Mouse (Mus musculus) heart, adult 2 months (tissue): ENCODE measurements around the gene Gm49352. TPM values are rescaled to one million over a fixed set of nuclear protein-coding genes. Genes with fewer than 3 reads are reported as not detected.
"Not testable (repeated sequence)": the region's sequence is repeated elsewhere in the genome, so short reads cannot be mapped to it uniquely, and the experiment has no call there.

Experiments
- DNase-seq, 2 experiments: peaks; one replicate each; pipeline ENCODE4 v3.0.0; 2021
- H3K27ac ChIP-seq: fragments of 200-600 bp; 2 replicates; pipeline ENCODE4 v1.8.1; 2022
- H3K27me3 ChIP-seq: fragments of 200-500 bp; 2 replicates; pipeline ENCODE4 v1.6.1; 2012; ENCODE audit warnings: mild to moderate bottlenecking, low read length, inconsistent platforms, mixed read lengths; ENCODE audit not compliant: control insufficient read depth, insufficient read depth
- H3K36me3 ChIP-seq: fragments of 200-500 bp; 2 replicates; pipeline ENCODE4 v1.6.1; 2012; ENCODE audit warnings: low read length, inconsistent platforms; ENCODE audit not compliant: control insufficient read depth, insufficient read depth
- H3K4me1 ChIP-seq: fragments of 200-500 bp; 2 replicates; pipeline ENCODE4 v1.6.1; 2011; ENCODE audit warnings: low read length; ENCODE audit not compliant: control insufficient read depth, insufficient read depth
- H3K4me3 ChIP-seq: fragments of 200-600 bp; 2 replicates; pipeline ENCODE4 v1.8.1; 2022
- H3K79me2 ChIP-seq: fragments of 200-500 bp; replicated peaks from 2 replicates; pipeline ENCODE4 v1.6.1; 2012; ENCODE audit warnings: mild to moderate bottlenecking, inconsistent platforms, low read length, moderate library complexity, mixed read lengths; ENCODE audit not compliant: control insufficient read depth, insufficient read depth
- H3K9ac ChIP-seq: fragments of 200-500 bp; 2 replicates; pipeline ENCODE4 v1.6.1; 2012; ENCODE audit warnings: low read depth, mild to moderate bottlenecking, control low read depth, inconsistent platforms, low read length, mixed read lengths
- CTCF ChIP-seq: fragments of 200-600 bp; IDR thresholded peaks from 2 replicates; pipeline ENCODE4 v1.8.1; 2022; ENCODE audit warnings: antibody characterized with exemption, mild to moderate bottlenecking, moderate library complexity
- EP300 ChIP-seq: fragments of 200-500 bp; IDR thresholded peaks from 2 replicates; pipeline ENCODE4 v1.6.1; 2011; ENCODE audit warnings: low read depth, low read length, control low read depth; ENCODE audit not compliant: insufficient read depth
- POLR2A ChIP-seq: fragments of 200-500 bp; IDR thresholded peaks from 2 replicates; pipeline ENCODE4 v1.6.1; 2011; ENCODE audit warnings: mild to moderate bottlenecking, low read depth, low read length, control low read depth; ENCODE audit not compliant: insufficient read depth
- WGBS: fragments of 180-500 bp; shearing (Covaris S2); methylation state at CpG from one replicate; pipeline ENCODE4 v1.1.7; 2018; 5-methylcytosine and 5-hydroxymethylcytosine counted together
- intact Hi-C: fragments of 180-260 bp; cut with DNase I; formaldehyde crosslinking; loops from one replicate; pipeline ENCODE4 v1.15.1; 2025
- long read RNA-seq: library from polyadenylated mRNA; stranded (forward); transcript quantifications from one replicate; pipeline ENCODE4 v2.0.0, GENCODE M21; 2021
- polyA plus RNA-seq: library from polyadenylated mRNA; depleted of rRNA; stranded (reverse); fragments of >200 nt; gene quantifications from 2 replicates; pipeline ENCODE4 v1.2.3, GENCODE M21; 2012; rRNA removed
- total RNA-seq, 2 experiments: library from RNA; stranded (reverse); gene quantifications; 2 replicates each; pipeline ENCODE4 v1.2.3; 2021

Gm49352 gene
- total RNA-seq (not detected), polyA plus RNA-seq (not detected in 2 replicates)
- long read RNA-seq, result 0 reads

DNA sequence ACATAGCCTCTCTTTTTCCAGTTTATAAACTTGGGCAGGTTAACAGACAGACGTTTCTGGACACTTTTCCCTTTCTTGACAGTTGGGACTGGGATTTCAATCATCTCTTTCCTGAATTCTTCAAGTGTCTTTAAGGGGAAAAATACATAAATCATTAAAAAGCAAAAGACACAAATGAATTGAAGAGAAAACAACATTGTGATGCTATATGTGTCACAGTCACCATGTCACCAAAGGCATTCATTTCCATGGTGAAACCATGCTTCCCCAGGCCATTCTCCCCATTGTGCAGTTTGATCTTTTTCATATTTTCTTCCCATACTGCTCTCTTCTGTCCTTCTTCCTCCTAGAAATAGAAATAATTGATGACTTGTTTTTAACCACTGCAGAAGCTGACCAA, at the start of gene Gm49352:
TSS of gene Gm49352 (minus strand) at position 101 of the 400 bp plus-strand sequence.
- 16% methylated on average over 1 of the region's 1 CpGs for WGBS

DNA sequence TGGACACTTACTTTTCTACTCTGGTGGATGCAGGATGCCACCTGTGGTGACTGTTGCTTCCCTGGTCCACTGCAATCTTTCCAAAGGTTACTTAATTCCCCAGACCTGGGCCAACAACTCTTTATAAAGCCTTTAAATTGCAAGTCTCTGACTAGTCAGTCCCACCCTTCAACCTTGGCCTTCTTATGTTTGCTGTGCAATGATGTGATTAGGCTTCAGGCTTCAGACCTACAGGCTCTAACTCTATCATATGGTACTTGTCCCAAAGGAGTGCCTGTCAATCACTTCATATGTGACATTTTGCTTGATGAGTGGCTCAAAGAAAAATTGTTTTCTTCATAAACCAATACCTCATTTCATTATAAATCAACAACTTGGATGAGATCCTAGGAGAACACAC, 2.1 kb upstream of the Gm49352 start, which contains the start of gene Cts3:
TSS of gene Cts3 (minus strand) at position 101 of the 400 bp plus-strand sequence.
- Histone ChIP-seq H3K36me3 (no peaks in the 10 kb centered on the region), H3K4me1 (no peaks in the 10 kb centered on the region), H3K4me3 (no peak within 1 kb of the TSS), H3K9ac (no peak within 1 kb of the TSS), H3K27ac (no peak within 1 kb of the TSS), H3K27me3 (no peaks in the 10 kb centered on the region), H3K79me2 (no peaks in the 10 kb centered on the region)
- TF ChIP-seq EP300 (no peak), POLR2A (no peak), CTCF (no peak)
- no peak for DNase-seq
- intact Hi-C loops, result no loop called here

More for the DNA sequence above, at the start of gene Gm49352:
- H3K4me3 ChIP-seq, H3K36me3 ChIP-seq, intact Hi-C loops, H3K79me2 ChIP-seq, H3K27me3 ChIP-seq, H3K9ac ChIP-seq, DNase-seq, H3K27ac ChIP-seq, H3K4me1 ChIP-seq: not testable (repeated sequence)

DNA sequence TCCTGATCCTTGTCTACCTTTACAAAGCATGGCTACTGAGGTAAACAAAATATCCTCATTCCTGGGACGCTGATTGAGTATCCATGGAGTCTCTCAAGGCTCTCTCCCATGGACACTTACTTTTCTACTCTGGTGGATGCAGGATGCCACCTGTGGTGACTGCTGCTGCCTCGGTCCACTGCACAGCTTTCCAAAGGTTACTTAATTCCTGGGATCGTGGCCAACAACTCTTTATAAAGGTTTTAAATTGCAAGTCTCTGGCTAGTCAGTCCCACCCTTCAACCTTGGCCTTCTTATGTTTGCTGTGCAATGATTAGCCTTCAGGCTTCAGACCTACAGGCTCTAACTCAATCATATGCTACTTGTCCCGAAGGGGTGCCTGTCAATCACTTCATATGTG, 26.3 kb downstream of the Gm49352 start, which contains the start of gene Ctsm:
TSS of gene Ctsm (minus strand) at position 209 of the 400 bp plus-strand sequence.
- Histone ChIP-seq H3K9ac (no peak within 1 kb of the TSS), H3K27me3 (no peaks in the 10 kb centered on the region), H3K79me2 (no peaks in the 10 kb centered on the region), H3K27ac (no peak within 1 kb of the TSS), H3K36me3 (no peaks in the 10 kb centered on the region), H3K4me1 (no peaks in the 10 kb centered on the region), H3K4me3 (no peak within 1 kb of the TSS)
- no peak for DNase-seq
- TF ChIP-seq EP300 (no peak), POLR2A (no peak), CTCF (no peak)
- 49% methylated on average over 4 of the region's 4 CpGs for WGBS
- intact Hi-C loops, result no loop called here

Other genes with a start within 250 kb of the Gm49352 start
- gene Cts7, start 210.0 kb downstream of the Gm49352 start, total RNA-seq, result not detected
- not detected in 2 replicates for gene Cts7, start 210.0 kb downstream of the Gm49352 start, polyA plus RNA-seq
- gene Ctsm, start 26.3 kb downstream of the Gm49352 start, total RNA-seq, result not detected
- gene Ctsm, start 26.3 kb downstream of the Gm49352 start, polyA plus RNA-seq, result not detected in 2 replicates
- not detected for gene Cts3, start 2.0 kb upstream of the Gm49352 start, total RNA-seq
- not detected in 2 replicates for gene Cts3, start 2.0 kb upstream of the Gm49352 start, polyA plus RNA-seq